Mouse (Mus musculus) limb, embryonic 14.5 days (tissue): ENCODE data around the gene Elp4. TPM values are rescaled to one million over a fixed set of nuclear protein-coding genes. Genes with fewer than 3 reads are reported as not detected.
A peak's percentile ranks its signal among the peaks of the same experiment; 100 is the strongest.

Experiments
- ATAC-seq: fragments of 200-750 bp; cut with Nextera tagmentation; 2 replicates; pipeline ENCODE4 v1.8.0; 2017; ENCODE audit warnings: low read depth, moderate number of reproducible peaks, moderate TSS enrichment; ENCODE audit not compliant: low FRiP score
- DNase-seq: peaks from one replicate; pipeline ENCODE4 v3.0.0-alpha.2; 2015; ENCODE audit warnings: low spot score
- H3K27ac ChIP-seq: fragments of 300-500 bp; sonication (generic); replicated peaks from 2 replicates; pipeline ENCODE4 v1.5.1; 2014; ENCODE audit warnings: low read depth, mild to moderate bottlenecking, low read length, moderate library complexity, mixed read lengths
- H3K27me3 ChIP-seq: fragments of 300-500 bp; sonication (generic); 2 replicates; pipeline ENCODE4 v1.6.1; 2014; ENCODE audit warnings: low read length, mixed read lengths; ENCODE audit not compliant: control insufficient read depth, insufficient read depth
- H3K36me3 ChIP-seq: fragments of 300-500 bp; sonication (generic); 2 replicates; pipeline ENCODE4 v1.6.1; 2014; ENCODE audit warnings: mild to moderate bottlenecking, low read length, moderate library complexity, mixed read lengths; ENCODE audit not compliant: control insufficient read depth, insufficient read depth
- H3K4me1 ChIP-seq: fragments of 300-500 bp; sonication (generic); 2 replicates; pipeline ENCODE4 v1.6.1; 2014; ENCODE audit warnings: antibody characterized with exemption, low read length, mixed read lengths; ENCODE audit not compliant: control insufficient read depth, insufficient read depth
- H3K4me2 ChIP-seq: fragments of 300-500 bp; sonication (generic); replicated peaks from 2 replicates; pipeline ENCODE4 v1.6.1; 2014; ENCODE audit warnings: low read depth, mild to moderate bottlenecking, low read length, moderate library complexity; ENCODE audit not compliant: severe bottlenecking
- H3K4me3 ChIP-seq: fragments of 300-500 bp; sonication (generic); replicated peaks from 2 replicates; pipeline ENCODE4 v1.5.1; 2014; ENCODE audit warnings: low read length
- H3K9ac ChIP-seq: fragments of 300-500 bp; sonication (generic); 2 replicates; pipeline ENCODE4 v1.6.1; 2014; ENCODE audit warnings: mild to moderate bottlenecking, low read depth, low read length, moderate library complexity; ENCODE audit not compliant: severe bottlenecking
- H3K9me3 ChIP-seq: fragments of 300-500 bp; sonication (generic); 2 replicates; pipeline ENCODE4 v1.6.1; 2016; ENCODE audit warnings: low read length; ENCODE audit not compliant: control insufficient read depth
- POLR2A ChIP-seq: fragments of 200-500 bp; IDR thresholded peaks from 2 replicates; pipeline ENCODE4 v1.8.0; 2012; ENCODE audit warnings: inconsistent platforms, mild to moderate bottlenecking, moderate library complexity, borderline replicate concordance; ENCODE audit not compliant: insufficient read depth, insufficient read length; ENCODE audit errors: extremely low read depth
- WGBS: fragments of 180-500 bp; shearing (Covaris S2); extraction: QIAGEN DNeasy Blood & Tissue Kit; methylation state at CpG from one replicate; pipeline ENCODE4 v1.1.7; 2014; 5-methylcytosine and 5-hydroxymethylcytosine counted together
- polyA plus RNA-seq, 2 experiments: library from polyadenylated mRNA; depleted of rRNA in 1 of 2; stranded (reverse) in 1 of 2; unstranded in 1 of 2; fragments of >200 nt; fragmentation: Nextera tagmentation in 1 of 2; extraction: Ambion mirVana in 1 of 2; gene quantifications; 2 replicates each; pipeline versions ENCODE4 v1.2.1 to v1.2.3; 2012 to 2014

Elp4 gene
- polyA plus RNA-seq, 2 experiments = 12.5 to 31.2 TPM

- Histone ChIP-seq H3K4me2 (peak overlapping the region; percentile 26; the same call in 1 of the 2 replicates), H3K9me3 (no peaks in the 10 kb centered on the region), H3K4me3 (peak overlapping the region; percentile 21), H3K27ac (no peak overlapping the region), H3K4me1 (0 out of 2 replicates have a peak, but pooled peaks cover 5% of the 10 kb centered on the region), H3K27me3 (peaks cover 90% of the 10 kb centered on the region), H3K9ac (no peak overlapping the region), H3K36me3 (no peaks in the 10 kb centered on the region)
- no peak for TF ChIP-seq POLR2A
- DNase-seq = no peak
- ATAC-seq = no peak
- under 1% methylated on average over 41 of the region's 41 CpGs for WGBS
These were observed 244.2 kb downstream of the Elp4 start for GRCm38 (mm10) chr2:105659926-105660873.

DNA sequence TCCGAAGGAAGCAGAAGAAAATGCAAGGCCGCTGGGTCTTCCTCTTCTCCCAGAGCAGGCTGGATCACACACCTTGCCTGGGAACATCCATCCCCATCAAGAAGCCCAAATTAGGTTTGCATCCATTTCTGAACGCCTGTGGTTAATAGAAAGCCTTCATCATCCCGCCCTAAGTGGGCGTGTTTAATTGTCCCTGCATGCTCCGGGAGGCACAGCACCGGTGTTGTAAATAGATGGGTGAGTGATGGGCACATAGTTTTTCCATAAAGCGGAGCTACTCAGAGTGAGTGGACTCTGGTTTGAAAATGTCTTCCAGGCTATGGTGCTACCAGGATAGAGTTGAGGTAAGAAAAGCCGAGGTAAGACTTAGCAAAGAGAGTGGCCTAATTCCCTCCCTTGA, 245.0 kb downstream of the Elp4 start:
- H3K4me2 ChIP-seq = no peak overlapping the region
- DNase-seq = no peak

DNA sequence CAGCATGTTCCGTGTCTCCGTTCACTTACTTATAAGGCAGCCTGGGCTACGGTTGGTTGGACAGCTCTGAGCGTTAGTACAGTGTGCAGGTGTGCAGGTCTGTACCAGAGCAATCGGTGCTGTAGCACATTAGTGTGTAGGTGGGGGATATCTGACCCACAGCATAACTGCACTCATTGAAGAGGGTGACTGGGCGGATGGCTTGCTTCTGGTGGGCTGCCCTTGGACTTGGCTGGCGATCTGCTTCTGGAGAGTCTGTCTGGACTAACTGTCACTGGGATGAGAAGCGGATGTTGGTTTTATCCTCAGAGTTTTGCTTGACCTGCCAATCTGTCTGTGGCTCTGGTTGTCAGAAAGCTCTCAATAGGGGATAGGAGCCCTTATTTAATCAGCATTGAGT, 247.9 kb downstream of the Elp4 start:
- H3K27ac ChIP-seq = no peak overlapping the region
- no peak overlapping the region for H3K9ac ChIP-seq
- peaks cover 53% of the 10 kb centered on the region for H3K27me3 ChIP-seq
- no peak overlapping the region for H3K4me2 ChIP-seq
- WGBS = 75% methylated on average over 8 of the region's 8 CpGs
- ATAC-seq = no peak
- H3K9me3 ChIP-seq = no peaks in the 10 kb centered on the region
- H3K4me3 ChIP-seq = no peak overlapping the region
- DNase-seq = no peak
- 0 out of 2 replicates have a peak, but pooled peaks cover 5% of the 10 kb centered on the region for H3K4me1 ChIP-seq
- no peaks in the 10 kb centered on the region for H3K36me3 ChIP-seq
- no peak for TF ChIP-seq POLR2A

More for the DNA sequence above, 245.0 kb downstream of the Elp4 start:
- 0 out of 2 replicates have a peak, but pooled peaks cover 5% of the 10 kb centered on the region for H3K4me1 ChIP-seq
- no peak for TF ChIP-seq POLR2A
- 5% methylated on average over 9 of the region's 9 CpGs for WGBS
- H3K9me3 ChIP-seq = no peaks in the 10 kb centered on the region
- no peak overlapping the region for H3K9ac ChIP-seq
- ATAC-seq = no peak
- H3K27me3 ChIP-seq = peaks cover 81% of the 10 kb centered on the region
- peak overlapping the region; percentile 21; the same call in 1 of the 2 replicates for H3K4me3 ChIP-seq
- H3K27ac ChIP-seq = no peak overlapping the region
- H3K36me3 ChIP-seq = no peaks in the 10 kb centered on the region

Other genes starting within 250 kb of the Elp4 start
- gene Pax6, start 235.7 kb downstream of the Elp4 start, polyA plus RNA-seq (2012; rRNA removed) = 0.36 and 0.44 TPM in 2 replicates
- gene Pax6, start 235.7 kb downstream of the Elp4 start, polyA plus RNA-seq (2014; fragmentation: Nextera tagmentation; extraction: Ambion mirVana) = 0.23 and 0.48 TPM in 2 replicates
- gene Immp1l, start 74 bp upstream of the Elp4 start, polyA plus RNA-seq (2012; rRNA removed) = 45.2 and 55.7 TPM in 2 replicates
- 134 and 144 TPM in 2 replicates for gene Immp1l, start 74 bp upstream of the Elp4 start, polyA plus RNA-seq (2014; fragmentation: Nextera tagmentation; extraction: Ambion mirVana)
- gene Dnajc24, start 99.0 kb upstream of the Elp4 start, polyA plus RNA-seq (2012; rRNA removed) = 21.7 and 29.3 TPM in 2 replicates
- gene Dnajc24, start 99.0 kb upstream of the Elp4 start, polyA plus RNA-seq (2014; fragmentation: Nextera tagmentation; extraction: Ambion mirVana) = 29.6 and 30.2 TPM in 2 replicates